Mouse (Mus musculus): ENCODE data around the gene Ypel2. TPM values are rescaled to one million over a fixed set of nuclear protein-coding genes. Genes with fewer than 3 reads are reported as not detected.

The Ypel2 gene
- polyA plus RNA-seq, 1 experiment, result 1.5 TPM

- H3K4me2 ChIP-seq (ENCODE audit: low read depth), result no peak overlapping the region
- no peaks in the 10 kb centered on the region for H3K36me3 ChIP-seq (ENCODE audit: control insufficient read depth, insufficient read depth)
- no peaks in the 10 kb centered on the region for H3K27me3 ChIP-seq (ENCODE audit: control insufficient read depth, insufficient read depth, insufficient read length)
- no peaks in the 10 kb centered on the region for H3K79me2 ChIP-seq (ENCODE audit: control insufficient read depth, insufficient read depth)
- TF ChIP-seq TCF12 (IDR thresholded peaks at IDR 0.05; ENCODE audit: insufficient read depth, poor library complexity, severe bottlenecking) (no peak), MYOD1 (IDR thresholded peaks at IDR 0.05; ENCODE audit: control insufficient read depth in 1 of 3, insufficient read length in 2 of 3, low read depth in 2 of 3) (no peak), USF1 (IDR thresholded peaks at IDR 0.05; ENCODE audit: low read depth) (no peak), E2F4 (IDR thresholded peaks at IDR 0.05; ENCODE audit: insufficient read depth) (no peak), CEBPB (IDR thresholded peaks at IDR 0.05; ENCODE audit: insufficient read depth, poor library complexity, severe bottlenecking) (no peak), POLR2AphosphoS2 (IDR thresholded peaks at IDR 0.05; ENCODE audit: insufficient read length, low read depth) (no peak), POLR2A (IDR thresholded peaks at IDR 0.05; ENCODE audit: insufficient read length, low read depth) (no peak), REST (IDR thresholded peaks at IDR 0.05; ENCODE audit: insufficient read depth, insufficient read length) (no peak), MYOG (IDR thresholded peaks at IDR 0.05; ENCODE audit: control insufficient read depth in 1 of 3, insufficient read depth in 1 of 3, insufficient read length in 2 of 3, low read depth in 2 of 3) (no peak)
- no peak overlapping the region for H3K4me3 ChIP-seq
- no peak overlapping the region for H3ac ChIP-seq (ENCODE audit: control insufficient read depth, insufficient read length)
These were observed 22.2 kb upstream of the Ypel2 start for GRCm38 (mm10) chr11:87015691-87016090.

GRCm38 (mm10) chr11:87010476-87010875, 17.0 kb upstream of the Ypel2 start:
- Histone ChIP-seq H3K79me2 (ENCODE audit: control insufficient read depth, insufficient read depth) (no peaks in the 10 kb centered on the region), H3K4me2 (ENCODE audit: low read depth) (no peak overlapping the region), H3K36me3 (ENCODE audit: control insufficient read depth, insufficient read depth) (no peaks in the 10 kb centered on the region), H3K27me3 (ENCODE audit: control insufficient read depth, insufficient read depth, insufficient read length) (no peaks in the 10 kb centered on the region), H3ac (ENCODE audit: control insufficient read depth, insufficient read length) (no peak overlapping the region), H3K4me3 (no peak overlapping the region)
- TF ChIP-seq TCF3 (IDR thresholded peaks at IDR 0.05; ENCODE audit: insufficient read length, low read depth) (no peak), REST (IDR thresholded peaks at IDR 0.05; ENCODE audit: insufficient read depth, insufficient read length) (no peak), POLR2AphosphoS2 (IDR thresholded peaks at IDR 0.05; ENCODE audit: insufficient read length, low read depth) (no peak)

- Histone ChIP-seq H3K79me2 (ENCODE audit: control insufficient read depth, insufficient read depth) (no peaks in the 10 kb centered on the region), H3ac (ENCODE audit: control insufficient read depth, insufficient read length) (no peak overlapping the region), H3K36me3 (ENCODE audit: control insufficient read depth, insufficient read depth) (no peaks in the 10 kb centered on the region), H3K27me3 (ENCODE audit: control insufficient read depth, insufficient read depth, insufficient read length) (no peaks in the 10 kb centered on the region), H3K4me2 (ENCODE audit: low read depth) (peak overlapping the region; percentile 61), H3K4me3 (no peak overlapping the region)
- TF ChIP-seq MAX (IDR thresholded peaks at IDR 0.05; ENCODE audit: low read depth) (no peak), MYOD1 (IDR thresholded peaks at IDR 0.05; ENCODE audit: control insufficient read depth in 1 of 3, insufficient read length in 2 of 3, low read depth in 2 of 3) (no peak), POLR2AphosphoS2 (IDR thresholded peaks at IDR 0.05; ENCODE audit: insufficient read length, low read depth) (no peak), E2F4 (IDR thresholded peaks at IDR 0.05; ENCODE audit: insufficient read depth) (no peak), TCF12 (IDR thresholded peaks at IDR 0.05; ENCODE audit: insufficient read depth, poor library complexity, severe bottlenecking) (no peak), REST (IDR thresholded peaks at IDR 0.05; ENCODE audit: insufficient read depth, insufficient read length) (no peak), TCF3 (IDR thresholded peaks at IDR 0.05; ENCODE audit: insufficient read length, low read depth) (no peak), POLR2A (IDR thresholded peaks at IDR 0.05; ENCODE audit: insufficient read length, low read depth) (no peak), MYOG (IDR thresholded peaks at IDR 0.05; ENCODE audit: control insufficient read depth in 1 of 3, insufficient read depth in 1 of 3, insufficient read length in 2 of 3, low read depth in 2 of 3) (no peak)
These were observed 13.9 kb upstream of the Ypel2 start for GRCm38 (mm10) chr11:87007371-87007770.

DNA sequence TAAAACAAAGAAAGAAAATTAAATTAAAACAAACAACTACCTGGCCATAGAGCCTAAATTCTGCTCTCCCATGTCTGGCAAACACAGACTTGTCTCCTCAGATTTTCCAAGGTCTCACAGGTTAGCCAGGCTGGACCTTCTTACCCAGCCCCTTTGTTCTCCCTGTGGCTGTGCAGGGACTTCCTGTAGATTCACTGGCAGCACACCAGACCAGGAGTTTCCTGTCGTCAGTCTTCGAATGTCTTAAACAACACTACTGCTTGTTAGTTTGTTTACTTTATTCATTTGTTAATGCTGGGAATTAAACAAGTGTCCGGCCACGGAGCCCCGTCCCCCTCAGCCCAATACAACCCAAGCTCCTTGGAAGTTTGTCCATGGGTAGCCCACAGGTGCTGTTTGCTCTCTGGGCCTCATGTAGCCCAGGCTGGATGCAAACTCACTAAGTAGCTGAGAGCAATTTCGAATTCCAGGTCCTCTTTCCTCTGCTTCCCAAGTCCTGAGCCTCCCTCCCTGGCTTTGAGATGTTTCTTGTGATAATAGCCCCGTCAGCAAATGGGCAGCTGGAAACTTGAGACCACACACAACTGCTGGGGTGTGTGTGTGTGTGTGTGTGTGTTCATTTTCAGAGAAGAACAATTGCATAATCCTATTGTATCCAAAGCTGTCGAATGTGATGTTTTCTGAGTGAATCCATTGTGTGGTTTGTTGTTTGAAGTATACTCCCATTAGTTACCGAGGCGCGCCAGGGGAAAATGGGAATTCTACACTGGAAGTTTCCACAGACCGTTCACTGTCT, 11.7 kb upstream of the Ypel2 start:
- Histone ChIP-seq H3ac (ENCODE audit: control insufficient read depth, insufficient read length) (no peak overlapping the region), H3K27me3 (ENCODE audit: control insufficient read depth, insufficient read depth, insufficient read length) (no peaks in the 10 kb centered on the region), H3K36me3 (ENCODE audit: control insufficient read depth, insufficient read depth) (no peaks in the 10 kb centered on the region), H3K4me2 (ENCODE audit: low read depth) (no peak overlapping the region), H3K4me3 (no peak overlapping the region), H3K79me2 (ENCODE audit: control insufficient read depth, insufficient read depth) (no peaks in the 10 kb centered on the region)
- TF ChIP-seq E2F4 (IDR thresholded peaks at IDR 0.05; ENCODE audit: insufficient read depth), result no peak
- peak in 1 of 3 experiments; percentile 44 for TF ChIP-seq MYOG (IDR thresholded peaks at IDR 0.05; ENCODE audit: control insufficient read depth in 1 of 3, insufficient read depth in 1 of 3, insufficient read length in 2 of 3, low read depth in 2 of 3)
- TF ChIP-seq MYOD1 (IDR thresholded peaks at IDR 0.05; ENCODE audit: control insufficient read depth in 1 of 3, insufficient read length in 2 of 3, low read depth in 2 of 3), result peak in 1 of 3 experiments; percentile 44

DNA sequence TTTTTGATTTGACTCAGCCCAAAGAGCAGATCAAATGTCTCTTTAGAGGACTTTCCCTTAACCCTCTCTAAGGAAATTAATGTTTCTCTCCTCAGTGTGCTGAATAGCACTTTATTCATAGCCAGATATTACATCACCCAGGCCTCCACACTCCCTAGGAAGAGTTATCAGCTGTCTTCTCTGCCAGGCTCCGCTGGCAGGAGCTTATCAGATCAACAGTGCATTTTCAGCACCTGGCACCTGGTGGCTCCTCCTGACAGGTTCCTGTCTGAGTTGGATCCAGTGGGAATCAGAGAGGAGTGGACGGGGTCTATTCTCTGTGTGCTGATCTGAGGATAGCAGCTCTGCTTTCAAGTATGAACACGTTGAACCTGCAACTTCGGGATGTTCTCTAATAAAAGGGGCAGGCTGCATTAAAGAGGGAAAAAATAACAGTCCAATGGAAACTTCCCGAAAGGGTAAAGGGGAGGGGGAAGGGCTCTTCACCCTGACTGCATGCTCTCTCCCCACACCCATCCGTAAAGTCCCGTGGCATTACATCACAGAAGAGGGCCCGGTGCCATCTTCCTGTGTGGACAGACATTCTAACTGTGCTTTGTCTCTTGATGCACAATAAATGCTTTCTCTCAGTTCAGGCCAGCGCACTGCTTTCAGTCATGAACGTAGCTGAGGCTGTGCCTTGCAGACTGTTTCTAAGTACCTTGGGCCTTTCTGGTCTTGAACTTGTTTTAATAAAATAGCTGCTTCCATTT, 8.7 kb upstream of the Ypel2 start:
- no peak overlapping the region for H3ac ChIP-seq (ENCODE audit: control insufficient read depth, insufficient read length)
- peak overlapping the region; percentile 43 for H3K4me2 ChIP-seq (ENCODE audit: low read depth)
- H3K4me3 ChIP-seq, result no peak overlapping the region
- TF ChIP-seq CEBPB (IDR thresholded peaks at IDR 0.05; ENCODE audit: insufficient read depth, poor library complexity, severe bottlenecking) (no peak), USF1 (IDR thresholded peaks at IDR 0.05; ENCODE audit: low read depth) (no peak), TCF12 (IDR thresholded peaks at IDR 0.05; ENCODE audit: insufficient read depth, poor library complexity, severe bottlenecking) (peak; percentile 27), MYOG (IDR thresholded peaks at IDR 0.05; ENCODE audit: control insufficient read depth in 1 of 3, insufficient read depth in 1 of 3, insufficient read length in 2 of 3, low read depth in 2 of 3) (peak in 2 of 3 experiments; percentile 22 to 69), MYOD1 (IDR thresholded peaks at IDR 0.05; ENCODE audit: control insufficient read depth in 1 of 3, insufficient read length in 2 of 3, low read depth in 2 of 3) (peak in 2 of 3 experiments; percentile 27 to 37)
- no peaks in the 10 kb centered on the region for H3K36me3 ChIP-seq (ENCODE audit: control insufficient read depth, insufficient read depth)
- H3K79me2 ChIP-seq (ENCODE audit: control insufficient read depth, insufficient read depth), result no peaks in the 10 kb centered on the region
- H3K27me3 ChIP-seq (ENCODE audit: control insufficient read depth, insufficient read depth, insufficient read length), result no peaks in the 10 kb centered on the region
